Mouse (Mus musculus) liver, adult 2 months (tissue): ENCODE results near the gene Nfia.

Source experiments
- CTCF ChIP-seq: fragments of 200-500 bp; IDR thresholded peaks from 2 replicates; pipeline ENCODE4 v1.5.1; 2011; ENCODE audit warnings: low read depth, low read length, control low read depth
- POLR2A ChIP-seq: fragments of 200-500 bp; IDR thresholded peaks from 2 replicates; pipeline ENCODE4 v1.6.1; 2011; ENCODE audit warnings: low read length, control low read depth; ENCODE audit not compliant: insufficient read depth; ENCODE audit errors: extremely low read depth

DNA sequence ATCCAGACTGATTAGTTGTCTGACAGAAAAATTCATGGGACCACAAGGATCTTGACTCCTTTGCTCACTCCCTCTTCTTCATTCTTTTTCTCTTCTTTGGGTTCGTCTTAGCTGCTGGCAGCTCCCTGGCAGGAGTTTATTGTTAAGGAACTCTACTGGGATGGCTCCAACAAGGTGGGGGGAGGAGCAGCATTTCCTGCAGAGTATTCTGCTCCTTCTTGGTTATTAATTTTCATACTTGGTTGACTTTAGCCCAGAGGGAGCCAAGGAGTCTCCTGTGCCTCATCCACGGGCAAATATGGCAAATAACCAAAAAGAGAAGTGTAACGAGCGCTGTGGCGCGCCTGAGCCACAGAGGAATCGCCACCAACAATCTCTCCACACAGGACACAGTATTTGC is 190.3 kb downstream of the Nfia start:
- TF ChIP-seq POLR2A: no peak
- no peak for TF ChIP-seq CTCF
